Mouse (Mus musculus): ENCODE results near the gene Slc39a11.

DNA sequence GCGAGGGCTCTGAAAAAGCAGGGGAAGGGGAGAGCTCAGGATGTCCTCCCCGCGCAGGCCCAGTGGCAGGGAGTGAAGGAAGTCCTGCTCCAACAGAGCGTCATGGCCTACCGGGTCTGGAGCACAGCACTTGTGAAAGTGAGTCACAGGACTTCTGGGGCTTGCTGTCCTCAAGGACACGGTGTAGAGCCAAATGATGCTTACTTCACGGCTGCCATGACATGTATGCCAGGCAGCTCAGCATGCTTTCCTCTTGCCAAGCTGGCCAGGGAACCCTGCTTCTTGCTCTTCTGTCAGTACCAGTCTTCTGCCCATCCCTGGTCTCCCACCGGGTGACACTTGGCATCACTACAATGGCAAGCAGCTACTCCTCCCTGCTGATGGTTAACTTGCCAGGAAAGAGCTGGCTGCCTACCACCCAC, 6.6 kb upstream of the Slc39a11 start:
- TF ChIP-seq CTCF (conservative IDR thresholded peaks at IDR 0.05 in 1 of 2, IDR thresholded peaks at IDR 0.05 in 1 of 2; ENCODE audit: low read depth in 2 of 2, low read length in 2 of 2) (no peak), BHLHE40 (IDR thresholded peaks at IDR 0.05; ENCODE audit: low read depth, low read length) (no peak), POLR2A (IDR thresholded peaks at IDR 0.05; ENCODE audit: low read depth, low read length) (no peak), CHD2 (IDR thresholded peaks at IDR 0.05; ENCODE audit: low read length) (no peak), MAX (IDR thresholded peaks at IDR 0.05; ENCODE audit: low read length) (no peak), UBTF (IDR thresholded peaks at IDR 0.05; ENCODE audit: low read depth, low read length) (no peak), ZNF384 (IDR thresholded peaks at IDR 0.05; ENCODE audit: low read depth, low read length) (no peak), EP300 (IDR thresholded peaks at IDR 0.05; ENCODE audit: low read length) (no peak), GABPA (IDR thresholded peaks at IDR 0.05; ENCODE audit: insufficient replicate concordance, low read depth, low read length) (no peak), JUN (IDR thresholded peaks at IDR 0.05; ENCODE audit: insufficient read depth, low read depth, low read length) (no peak), JUND (conservative IDR thresholded peaks at IDR 0.05; ENCODE audit: low read depth, low read length) (no peak), CHD1 (IDR thresholded peaks at IDR 0.05; ENCODE audit: low read depth, low read length) (no peak), USF1 (IDR thresholded peaks at IDR 0.05; ENCODE audit: low read depth, low read length) (no peak), MEF2A (IDR thresholded peaks at IDR 0.05; ENCODE audit: borderline replicate concordance, low read depth, low read length) (no peak)

Measured in CH12.LX (cell line).